Mouse (Mus musculus) liver, adult 2 months (tissue): ENCODE measurements around the gene Psmb10. TPM values are rescaled to one million over a fixed set of nuclear protein-coding genes. Genes with fewer than 3 reads are reported as not detected.

Source experiments
- DNase-seq: peaks from one replicate; pipeline ENCODE4 v3.0.0-alpha.2; 2011; ENCODE audit warnings: low read depth, low spot score; ENCODE audit errors: extremely low read depth
- H3K27ac ChIP-seq: fragments of 200-500 bp; replicated peaks from 2 replicates; pipeline ENCODE4 v1.5.1; 2012; ENCODE audit warnings: low read depth, mild to moderate bottlenecking, control low read depth, inconsistent platforms, low read length; ENCODE audit not compliant: insufficient read depth
- H3K27me3 ChIP-seq: fragments of 200-500 bp; 2 replicates; pipeline ENCODE4 v1.6.1; 2012; ENCODE audit warnings: mild to moderate bottlenecking, moderate library complexity, low read length, inconsistent platforms; ENCODE audit not compliant: control insufficient read depth, insufficient read depth
- H3K36me3 ChIP-seq: fragments of 200-500 bp; 2 replicates; pipeline ENCODE4 v1.6.1; 2012; ENCODE audit warnings: low read length, inconsistent platforms; ENCODE audit not compliant: control insufficient read depth, insufficient read depth
- H3K4me1 ChIP-seq: fragments of 200-500 bp; 2 replicates; pipeline ENCODE4 v1.6.1; 2011; ENCODE audit warnings: low read length; ENCODE audit not compliant: control insufficient read depth, insufficient read depth
- H3K4me3 ChIP-seq: fragments of 200-500 bp; 2 replicates; pipeline ENCODE4 v1.5.1; 2011; ENCODE audit warnings: low read depth, mild to moderate bottlenecking, control low read depth, low read length, moderate library complexity; ENCODE audit not compliant: insufficient read depth
- H3K79me2 ChIP-seq: fragments of 200-500 bp; 2 replicates; pipeline ENCODE4 v1.6.1; 2012; ENCODE audit warnings: inconsistent platforms, mild to moderate bottlenecking, low read length, moderate library complexity; ENCODE audit not compliant: control insufficient read depth, insufficient read depth
- H3K9ac ChIP-seq: fragments of 200-500 bp; 2 replicates; pipeline ENCODE4 v1.6.1; 2012; ENCODE audit warnings: low read depth, mild to moderate bottlenecking, control low read depth, inconsistent platforms, low read length
- CTCF ChIP-seq: fragments of 200-500 bp; IDR thresholded peaks from 2 replicates; pipeline ENCODE4 v1.5.1; 2011; ENCODE audit warnings: low read depth, low read length, control low read depth
- POLR2A ChIP-seq: fragments of 200-500 bp; IDR thresholded peaks from 2 replicates; pipeline ENCODE4 v1.6.1; 2011; ENCODE audit warnings: low read length, control low read depth; ENCODE audit not compliant: insufficient read depth; ENCODE audit errors: extremely low read depth
- WGBS: fragments of 180-500 bp; shearing (Covaris S2); methylation state at CpG from one replicate; pipeline ENCODE4 v1.1.7; 2018; 5-methylcytosine and 5-hydroxymethylcytosine counted together
- polyA plus RNA-seq: library from polyadenylated mRNA; depleted of rRNA; stranded (reverse); fragments of >200 nt; gene quantifications from 2 replicates; pipeline ENCODE4 v1.2.3, GENCODE M21; 2012
- total RNA-seq: library from RNA; depleted of rRNA; stranded (reverse); fragments of >200 nt; gene quantifications from 2 replicates; pipeline ENCODE4 v1.2.3, GENCODE M21; 2014

Psmb10 gene
- total and polyA plus RNA-seq, 2 experiments: 109 to 139 TPM

DNA sequence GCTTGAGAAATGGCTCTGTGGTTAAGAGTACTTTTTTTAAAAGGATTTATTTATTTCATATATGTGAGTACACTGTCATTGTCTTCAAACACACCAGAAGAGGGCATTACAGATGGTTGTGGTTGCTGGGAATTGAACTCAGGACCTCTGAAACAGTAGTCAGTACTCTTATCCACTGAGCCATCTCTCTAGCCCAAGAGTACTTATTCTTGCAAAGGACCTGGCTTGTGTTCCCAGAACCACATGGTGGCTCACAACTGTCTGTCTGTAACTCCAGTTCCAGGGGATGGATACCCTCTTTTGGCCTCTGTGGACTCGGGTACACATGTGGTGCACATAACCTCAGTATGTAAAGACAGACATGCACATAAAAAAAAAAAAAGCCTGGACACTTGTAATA, 31.1 kb upstream of the Psmb10 start:
- DNase-seq: no peak
- no peak overlapping the region for H3K27ac ChIP-seq
- H3K4me3 ChIP-seq: no peak overlapping the region
- TF ChIP-seq CTCF: no peak
- TF ChIP-seq POLR2A: no peak
- WGBS: 90% methylated on average over 1 of the region's 1 CpGs
- peaks cover 12% of the 10 kb centered on the region for H3K4me1 ChIP-seq
- no peaks in the 10 kb centered on the region for H3K27me3 ChIP-seq
- H3K36me3 ChIP-seq: no peaks in the 10 kb centered on the region
- peaks cover 11% of the 10 kb centered on the region; the same call in 1 of the 2 replicates for H3K79me2 ChIP-seq
- H3K9ac ChIP-seq: no peak overlapping the region

DNA sequence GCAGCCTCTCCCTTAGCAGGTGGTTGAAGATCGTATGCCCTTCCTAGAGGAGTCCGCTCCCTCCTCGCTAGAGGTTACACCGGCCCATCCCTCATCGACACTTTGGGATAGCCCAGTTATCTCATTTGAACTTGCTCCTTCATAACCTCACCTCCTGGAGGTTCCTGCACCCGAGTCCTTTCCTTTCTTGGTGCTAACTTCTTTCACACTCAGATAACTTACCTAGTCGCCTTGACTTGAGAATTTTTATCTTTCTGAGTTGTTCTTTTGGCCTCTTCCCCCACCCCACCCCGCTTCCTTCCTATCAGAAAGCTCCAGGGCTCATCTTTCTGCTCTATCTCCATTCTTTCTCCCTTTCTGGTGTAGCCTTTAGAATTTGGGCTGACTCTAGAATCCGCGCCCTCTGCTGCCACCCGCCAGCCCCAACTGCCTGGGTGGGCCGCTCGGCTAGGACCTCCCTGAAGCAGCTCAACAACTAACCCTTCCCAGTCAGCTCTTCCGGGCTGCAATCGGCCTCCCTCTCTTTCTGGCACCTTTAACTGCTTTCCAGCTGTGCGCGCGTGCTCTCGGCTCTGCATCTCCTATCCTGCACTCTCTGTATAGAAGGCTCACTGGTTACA, 28.6 kb upstream of the Psmb10 start:
- H3K4me1 ChIP-seq: peaks cover 13% of the 10 kb centered on the region
- H3K9ac ChIP-seq: no peak overlapping the region
- WGBS: 45% methylated on average over 19 of the region's 19 CpGs
- DNase-seq: no peak
- H3K4me3 ChIP-seq: peak overlapping the region; percentile 25
- no peaks in the 10 kb centered on the region for H3K27me3 ChIP-seq
- peaks cover 20% of the 10 kb centered on the region; the same call in 1 of the 2 replicates for H3K79me2 ChIP-seq
- TF ChIP-seq CTCF (no peak), POLR2A (no peak)
- no peak overlapping the region for H3K27ac ChIP-seq
- H3K36me3 ChIP-seq: no peaks in the 10 kb centered on the region

DNA sequence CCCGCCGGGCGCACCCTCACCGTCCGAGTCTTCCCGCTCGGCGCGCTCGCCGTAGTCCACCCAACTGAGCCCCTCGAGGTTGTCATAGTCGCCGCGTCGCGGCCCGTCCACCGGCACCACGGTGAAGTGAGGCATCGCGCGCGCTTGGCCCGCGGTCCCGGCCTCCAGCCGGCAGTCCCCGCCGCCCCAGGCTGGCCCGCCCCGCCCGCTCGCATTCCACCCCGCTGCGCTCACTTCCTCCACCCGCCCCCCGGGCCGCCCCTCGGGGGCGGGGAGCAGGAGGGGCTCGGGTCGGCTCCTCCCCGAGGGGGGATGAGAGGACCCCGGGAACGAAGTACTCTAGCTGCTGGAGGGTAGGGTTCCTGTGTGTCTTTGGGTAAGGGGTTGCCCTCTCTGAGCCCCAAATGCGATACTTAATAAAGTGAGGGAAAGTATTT, 27.7 kb upstream of the Psmb10 start, which contains the start of gene Slc12a4:
Gene Slc12a4, minus strand, starts transcription at position 193 of the 437 bp plus-strand sequence.
- Histone ChIP-seq H3K27me3 (no peaks in the 10 kb centered on the region), H3K4me1 (peaks cover 13% of the 10 kb centered on the region), H3K27ac (peak within 1 kb of the TSS; percentile 67), H3K36me3 (no peaks in the 10 kb centered on the region), H3K4me3 (peak within 1 kb of the TSS; percentile 91), H3K9ac (peak within 1 kb of the TSS; percentile 94), H3K79me2 (peaks cover 20% of the 10 kb centered on the region; the same call in 1 of the 2 replicates)
- WGBS: under 1% methylated on average over 46 of the region's 47 CpGs
- TF ChIP-seq POLR2A (peak; percentile 72; the same call in 1 of the 2 replicates), CTCF (no peak)
- DNase-seq: peak; percentile 20

DNA sequence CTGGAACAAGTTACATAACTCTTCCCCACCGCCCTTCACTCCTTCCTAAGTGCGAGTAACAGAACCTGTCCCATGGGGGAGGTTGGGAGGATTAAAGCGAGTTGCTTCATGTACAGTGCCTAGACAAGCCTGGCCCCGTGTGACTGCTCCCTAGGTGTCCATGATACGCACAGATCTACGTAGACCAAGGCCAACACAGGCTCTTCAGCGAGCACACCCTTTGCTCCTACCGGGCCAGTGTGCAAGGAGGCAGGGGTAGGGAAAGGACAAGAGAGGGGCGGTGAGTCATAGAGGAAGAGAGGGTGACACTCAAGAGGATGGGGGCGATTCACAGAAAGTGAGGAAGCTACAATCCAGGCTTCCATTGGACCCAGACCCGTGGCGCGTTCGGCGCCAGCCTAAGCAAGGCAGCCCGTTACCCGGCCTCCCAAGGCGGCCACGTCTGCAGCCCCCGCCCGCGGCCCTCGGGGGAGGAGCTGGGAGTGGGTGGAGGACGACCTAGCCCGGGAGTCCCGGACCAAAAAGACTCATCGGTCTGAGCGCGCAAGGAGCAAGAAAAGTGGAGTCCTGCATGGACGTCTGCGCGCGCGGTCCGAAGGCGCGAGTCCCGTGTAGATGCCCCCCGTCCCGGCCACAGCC, 27.1 kb upstream of the Psmb10 start:
- DNase-seq: no peak
- H3K9ac ChIP-seq: peak overlapping the region; percentile 94
- peak overlapping the region; percentile 91 for H3K4me3 ChIP-seq
- no peaks in the 10 kb centered on the region for H3K36me3 ChIP-seq
- 3% methylated on average over 40 of the region's 40 CpGs for whole genome bisulfite sequencing
- no peaks in the 10 kb centered on the region for H3K27me3 ChIP-seq
- peaks cover 20% of the 10 kb centered on the region; the same call in 1 of the 2 replicates for H3K79me2 ChIP-seq
- peak overlapping the region; percentile 67 for H3K27ac ChIP-seq
- TF ChIP-seq POLR2A (no peak), CTCF (no peak)
- H3K4me1 ChIP-seq: peaks cover 13% of the 10 kb centered on the region

DNA sequence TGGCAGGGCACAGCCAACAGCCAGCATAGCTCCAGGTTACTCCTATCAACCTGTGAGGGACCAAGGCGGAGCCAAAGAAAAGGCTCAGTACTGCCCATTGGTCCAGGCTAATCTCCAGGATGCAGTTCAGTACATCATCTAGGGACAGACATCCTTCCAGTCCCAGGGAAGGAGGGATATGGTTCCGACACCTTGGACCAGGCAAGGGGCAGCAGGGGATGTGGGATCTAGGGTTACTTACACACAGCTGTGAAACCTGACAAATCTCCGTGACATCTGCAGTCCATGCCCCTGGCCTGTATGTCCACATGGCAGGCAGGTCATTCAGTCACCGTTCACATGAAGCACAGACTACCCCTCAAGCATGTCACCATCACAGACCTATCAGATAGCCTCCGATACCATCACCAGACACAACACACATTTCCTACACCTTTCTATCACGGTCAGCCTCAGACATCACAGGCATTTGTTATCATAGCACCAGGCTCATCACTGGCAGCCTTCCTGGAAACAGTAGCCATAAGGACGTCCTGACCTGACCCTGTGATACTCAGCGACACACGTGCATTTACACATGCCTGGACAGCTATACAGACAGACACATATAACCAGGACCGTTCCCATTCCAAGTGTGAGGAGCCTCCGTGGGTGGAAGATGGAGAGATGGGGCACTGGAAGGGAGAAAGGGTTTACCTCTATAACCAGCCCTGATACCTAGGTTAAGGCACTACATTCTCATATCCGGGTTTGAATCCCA, 26.4 kb upstream of the Psmb10 start:
- Histone ChIP-seq H3K36me3 (no peaks in the 10 kb centered on the region), H3K9ac (no peak overlapping the region; the same call in 1 of the 2 replicates), H3K27me3 (no peaks in the 10 kb centered on the region), H3K4me3 (peak overlapping the region; percentile 91; the same call in 1 of the 2 replicates), H3K27ac (no peak overlapping the region), H3K4me1 (peaks cover 13% of the 10 kb centered on the region), H3K79me2 (peaks cover 20% of the 10 kb centered on the region; the same call in 1 of the 2 replicates)
- WGBS: 53% methylated on average over 12 of the region's 12 CpGs
- DNase-seq: peak; percentile 31
- TF ChIP-seq POLR2A (no peak), CTCF (no peak)
